Mouse (Mus musculus) lung, postnatal 0 days (tissue): ENCODE results near the gene 2310057J18Rik. TPM values are rescaled to one million over a fixed set of nuclear protein-coding genes. Genes with fewer than 3 reads are reported as not detected.
"Not testable (repeated sequence)": the region's sequence is repeated elsewhere in the genome, so short reads cannot be mapped to it uniquely, and the experiment has no call there.

Experiments
- ATAC-seq: fragments of 200-750 bp; cut with Nextera tagmentation; 2 replicates; pipeline ENCODE4 v1.8.0; 2017; ENCODE audit warnings: moderate library complexity
- DNase-seq: peaks from one replicate; pipeline ENCODE4 v3.0.0-alpha.2; 2016; ENCODE audit warnings: low spot score
- H3K27ac ChIP-seq: fragments of 300-500 bp; sonication (generic); 2 replicates; pipeline ENCODE4 v1.5.1; 2014; ENCODE audit warnings: antibody characterized with exemption, mild to moderate bottlenecking, low read length, mixed read lengths
- H3K27me3 ChIP-seq: fragments of 300-500 bp; sonication (generic); replicated peaks from 2 replicates; pipeline ENCODE4 v1.6.1; 2014; ENCODE audit warnings: low read length, mixed read lengths; ENCODE audit not compliant: insufficient read depth
- H3K36me3 ChIP-seq: fragments of 300-500 bp; sonication (generic); 2 replicates; pipeline ENCODE4 v1.6.1; 2014; ENCODE audit warnings: low read length, mixed read lengths; ENCODE audit not compliant: insufficient read depth
- H3K4me1 ChIP-seq: fragments of 300-500 bp; sonication (generic); 2 replicates; pipeline ENCODE4 v1.6.1; 2014; ENCODE audit warnings: antibody characterized with exemption, low read depth, low read length, mixed read lengths; ENCODE audit not compliant: insufficient read depth
- H3K4me2 ChIP-seq: fragments of 300-500 bp; sonication (generic); replicated peaks from 2 replicates; pipeline ENCODE4 v1.6.1; 2014; ENCODE audit warnings: low read depth, mild to moderate bottlenecking, low read length, moderate library complexity, mixed read lengths
- H3K4me3 ChIP-seq: fragments of 300-500 bp; sonication (generic); 2 replicates; pipeline ENCODE4 v1.5.1; 2014; ENCODE audit warnings: low read depth, low read length
- H3K9ac ChIP-seq: fragments of 300-500 bp; sonication (generic); replicated peaks from 2 replicates; pipeline ENCODE4 v1.6.1; 2014; ENCODE audit warnings: low read depth, mild to moderate bottlenecking
- H3K9me3 ChIP-seq: fragments of 300-500 bp; sonication (generic); 2 replicates; pipeline ENCODE4 v1.6.1; 2016; ENCODE audit warnings: low read length, mixed read lengths
- CTCF ChIP-seq: IDR thresholded peaks from 2 replicates; pipeline ENCODE4 v1.5.1; 2016; ENCODE audit warnings: antibody characterized with exemption, mild to moderate bottlenecking
- EP300 ChIP-seq: IDR thresholded peaks from 2 replicates; pipeline ENCODE4 v1.6.1; 2016; ENCODE audit warnings: antibody characterized with exemption, mild to moderate bottlenecking, control low read depth
- WGBS: fragments of 180-500 bp; shearing (Covaris S2); extraction: QIAGEN DNeasy Blood & Tissue Kit; methylation state at CpG from one replicate; pipeline ENCODE4 v1.1.7; 2014; 5-methylcytosine and 5-hydroxymethylcytosine counted together
- polyA plus RNA-seq: library from polyadenylated mRNA; unstranded; fragments of >200 nt; fragmentation: Nextera tagmentation; extraction: Ambion mirVana; gene quantifications from 2 replicates; pipeline ENCODE4 v1.2.1, GENCODE M21; 2015

The 2310057J18Rik gene
- not detected in 2 replicates for polyA plus RNA-seq

GRCm38 (mm10) chr10:28986203-28986602 lies at the start of gene 2310057J18Rik:
TSS of gene 2310057J18Rik (minus strand) at chr10:28986303.
- Histone ChIP-seq H3K9ac (no peak within 1 kb of the TSS), H3K9me3 (no peaks in the 10 kb centered on the region), H3K36me3 (no peaks in the 10 kb centered on the region), H3K27me3 (no peaks in the 10 kb centered on the region), H3K4me2 (no peak within 1 kb of the TSS), H3K27ac (no peak within 1 kb of the TSS), H3K4me1 (no peaks in the 10 kb centered on the region), H3K4me3 (no peak within 1 kb of the TSS)
- WGBS: 85% methylated on average over 3 of the region's 3 CpGs
- DNase-seq (no peak), ATAC-seq (no peak)
- no peak for TF ChIP-seq CTCF
- no peak for TF ChIP-seq EP300

- DNase-seq: not testable (repeated sequence)
- WGBS: 93% methylated on average over 9 of the region's 20 CpGs
Measured at GRCm38 (mm10) chr10:29029960-29030359, 43.9 kb upstream of the 2310057J18Rik start.

GRCm38 (mm10) chr10:29019496-29020270 lies 33.6 kb upstream of the 2310057J18Rik start:
- ATAC-seq (no peak), DNase-seq (no peak)
- no peaks in the 10 kb centered on the region for H3K4me1 ChIP-seq
- 75% methylated on average over 7 of the region's 7 CpGs for WGBS
- no peak overlapping the region for H3K4me2 ChIP-seq
- no peak overlapping the region for H3K4me3 ChIP-seq
- no peaks in the 10 kb centered on the region for H3K27me3 ChIP-seq
- no peak overlapping the region for H3K27ac ChIP-seq
- no peak overlapping the region for H3K9ac ChIP-seq
- no peaks in the 10 kb centered on the region for H3K9me3 ChIP-seq
- TF ChIP-seq EP300 (no peak), CTCF (no peak)
- no peaks in the 10 kb centered on the region for H3K36me3 ChIP-seq

More at GRCm38 (mm10) chr10:29029960-29030359, 43.9 kb upstream of the 2310057J18Rik start:
- not testable (repeated sequence) for H3K27me3 ChIP-seq, H3K9me3 ChIP-seq, H3K36me3 ChIP-seq, H3K27ac ChIP-seq, H3K4me1 ChIP-seq, H3K4me2 ChIP-seq, ATAC-seq, H3K9ac ChIP-seq, H3K4me3 ChIP-seq

DNA sequence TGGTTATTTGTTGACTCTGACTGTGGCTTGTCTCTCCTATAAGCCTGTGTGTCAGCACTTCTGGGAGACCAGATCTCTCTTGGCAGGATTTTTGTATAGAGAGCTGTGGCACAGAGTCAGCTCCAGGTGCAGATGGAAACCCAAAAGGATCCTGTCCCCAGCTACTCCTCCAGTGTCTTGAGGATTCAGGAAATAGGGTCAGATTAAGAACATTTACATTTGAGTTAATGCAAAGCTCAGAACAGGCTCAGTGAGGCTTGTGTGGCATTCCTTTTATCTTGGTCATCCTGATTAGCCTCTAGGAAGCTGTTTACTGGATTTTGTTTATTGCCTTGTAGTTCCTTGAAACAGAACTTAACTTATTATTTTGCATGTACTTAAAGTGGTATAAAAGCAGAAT lies 11.7 kb upstream of the 2310057J18Rik start:
- no peaks in the 10 kb centered on the region for H3K9me3 ChIP-seq
- no peaks in the 10 kb centered on the region for H3K36me3 ChIP-seq
- no peak overlapping the region for H3K9ac ChIP-seq
- no peak overlapping the region for H3K4me2 ChIP-seq
- no peak overlapping the region for H3K27ac ChIP-seq
- H3K27me3 ChIP-seq: no peaks in the 10 kb centered on the region
- no peak for TF ChIP-seq EP300
- no peak for TF ChIP-seq CTCF
- DNase-seq (no peak), ATAC-seq (no peak)
- no peak overlapping the region for H3K4me3 ChIP-seq
- no peaks in the 10 kb centered on the region for H3K4me1 ChIP-seq

- Histone ChIP-seq H3K27me3 (no peaks in the 10 kb centered on the region), H3K4me3 (no peak overlapping the region), H3K9ac (no peak overlapping the region), H3K4me1 (no peaks in the 10 kb centered on the region), H3K9me3 (no peaks in the 10 kb centered on the region), H3K27ac (no peak overlapping the region), H3K4me2 (no peak overlapping the region), H3K36me3 (no peaks in the 10 kb centered on the region)
- TF ChIP-seq EP300 (no peak), CTCF (no peak)
- DNase-seq: no peak
- WGBS: 59% methylated on average over 2 of the region's 2 CpGs
- no peak for ATAC-seq
Measured at GRCm38 (mm10) chr10:28988990-28989389, 2.9 kb upstream of the 2310057J18Rik start.

GRCm38 (mm10) chr10:28968189-28968588 lies 17.9 kb downstream of the 2310057J18Rik start:
- no peak overlapping the region for H3K9ac ChIP-seq
- ATAC-seq: no peak

More at GRCm38 (mm10) chr10:28968189-28968588, 17.9 kb downstream of the 2310057J18Rik start:
- no peak overlapping the region for H3K27ac ChIP-seq
- H3K36me3 ChIP-seq: no peaks in the 10 kb centered on the region
- WGBS: 88% methylated on average over 1 of the region's 1 CpGs
- no peak for DNase-seq
- H3K27me3 ChIP-seq: no peaks in the 10 kb centered on the region
- TF ChIP-seq EP300 (no peak), CTCF (no peak)
- H3K9me3 ChIP-seq: no peaks in the 10 kb centered on the region
- no peak overlapping the region for H3K4me3 ChIP-seq
- no peak overlapping the region for H3K4me2 ChIP-seq
- H3K4me1 ChIP-seq: no peaks in the 10 kb centered on the region
